Mouse (Mus musculus) embryonic fibroblast, embryonic 13.5 days (primary cell): Measurements from ENCODE around the gene Ncoa3.
"Not testable (repeated sequence)": the region's sequence is repeated elsewhere in the genome, so short reads cannot be mapped to it uniquely, and the experiment has no call there.

Experiments used
- CTCF ChIP-seq: IDR thresholded peaks from 2 replicates; pipeline ENCODE4 v1.5.1; 2011; ENCODE audit warnings: mild to moderate bottlenecking, control low read depth, low read length, moderate library complexity, borderline replicate concordance; ENCODE audit not compliant: insufficient read depth
- POLR2A ChIP-seq: IDR thresholded peaks from 2 replicates; pipeline ENCODE4 v1.6.1; 2011; ENCODE audit warnings: low read depth, mild to moderate bottlenecking, control low read depth, low read length, moderate library complexity

- not testable (repeated sequence) for TF ChIP-seq CTCF, POLR2A
Measured at GRCm38 (mm10) chr2:165948785-165949184, 43.7 kb upstream of the Ncoa3 start.
